Mouse (Mus musculus) liver, embryonic 14.5 days (tissue): Measurements from ENCODE around the gene Gm26657.

ENCODE experiments used
- CTCF ChIP-seq: IDR thresholded peaks from 2 replicates; pipeline ENCODE4 v1.5.1; 2016; ENCODE audit warnings: antibody characterized with exemption, low read depth, control low read depth
- EP300 ChIP-seq: IDR thresholded peaks from 2 replicates; pipeline ENCODE4 v1.6.1; 2016; ENCODE audit warnings: antibody characterized with exemption, low read depth

- TF ChIP-seq CTCF (no peak), EP300 (no peak)
Observed at GRCm38 (mm10) chr4:56756021-56756420, 16.2 kb downstream of the Gm26657 start.
